Mouse (Mus musculus): Measurements from ENCODE around the gene Taf10. TPM values are rescaled to one million over a fixed set of nuclear protein-coding genes. Genes with fewer than 3 reads are reported as not detected.

Taf10 gene
- total and polyA plus RNA-seq, 3 experiments, result 233 to 350 TPM; not detected in 1

GRCm38 (mm10) chr7:105777797-105778552 is 33.8 kb upstream of the Taf10 start:
- Histone ChIP-seq H3K27me3 (ENCODE audit: control insufficient read depth in 1 of 2, insufficient read depth in 2 of 2, low read length in 2 of 2) (peaks cover 0 to 2% of the 10 kb centered on the region in 2 experiments; a peak in 1 of 4 replicates), H3K27ac (ENCODE audit: control insufficient read depth, low read depth, low read length) (no peak overlapping the region), H3K4me3 (ENCODE audit: control insufficient read depth in 1 of 2, insufficient read depth in 1 of 2, low read depth in 2 of 2, low read length in 2 of 2) (peak overlapping the region in 1 of 2 experiments; percentile 21; a peak in 1 of 4 replicates)

GRCm38 (mm10) chr7:105777316-105777715 is 33.2 kb upstream of the Taf10 start:
- H3K4me3 ChIP-seq (ENCODE audit: control insufficient read depth in 1 of 2, insufficient read depth in 1 of 2, low read depth in 2 of 2, low read length in 2 of 2), result no peak overlapping the region
- TF ChIP-seq MEF2A (IDR thresholded peaks at IDR 0.05; ENCODE audit: extremely low read depth, insufficient replicate concordance, low read depth, low read length, poor library complexity, severe bottlenecking) (no peak), ZKSCAN1 (IDR thresholded peaks at IDR 0.05; ENCODE audit: low read depth, low read length) (no peak), CTCF (IDR thresholded peaks at IDR 0.05 in 2 of 3, conservative IDR thresholded peaks at IDR 0.05 in 1 of 3; ENCODE audit: control insufficient read depth in 1 of 3, insufficient read depth in 1 of 3, low read depth in 2 of 3, low read length in 3 of 3, poor library complexity in 1 of 3, severe bottlenecking in 1 of 3) (no peak), NELFE (IDR thresholded peaks at IDR 0.05; ENCODE audit: low read depth, low read length) (no peak), ELF1 (IDR thresholded peaks at IDR 0.05; ENCODE audit: low read depth, low read length) (no peak), TBP (IDR thresholded peaks at IDR 0.05; ENCODE audit: low read depth, low read length) (no peak), HCFC1 (IDR thresholded peaks at IDR 0.05; ENCODE audit: low read depth, low read length) (no peak), GABPA (IDR thresholded peaks at IDR 0.05; ENCODE audit: low read depth, low read length) (no peak), EP300 (IDR thresholded peaks at IDR 0.05; ENCODE audit: low read depth in 1 of 2, low read length in 2 of 2) (no peak), TAL1 (IDR thresholded peaks at IDR 0.05; ENCODE audit: low read length) (no peak), MAZ (IDR thresholded peaks at IDR 0.05; ENCODE audit: low read depth, low read length) (no peak), ZNF384 (IDR thresholded peaks at IDR 0.05; ENCODE audit: low read depth, low read length) (no peak), MYC (IDR thresholded peaks at IDR 0.05; ENCODE audit: low read depth, low read length) (no peak), CHD1 (IDR thresholded peaks at IDR 0.05; ENCODE audit: low read depth, low read length) (no peak), TCF12 (IDR thresholded peaks at IDR 0.05; ENCODE audit: low read depth, low read length) (no peak), CHD2 (IDR thresholded peaks at IDR 0.05; ENCODE audit: low read length) (no peak), JUND (IDR thresholded peaks at IDR 0.05; ENCODE audit: low read depth, low read length) (no peak), ETS1 (IDR thresholded peaks at IDR 0.05; ENCODE audit: low read depth, low read length) (no peak)
- DNase-seq (ENCODE audit: low read depth, low spot score), result no peak
- no peaks in the 10 kb centered on the region for H3K79me2 ChIP-seq (ENCODE audit: control insufficient read depth, insufficient read depth, low read length, poor library complexity)
- no peak overlapping the region for H3K9ac ChIP-seq (ENCODE audit: control insufficient read depth, low read depth, low read length, poor library complexity, severe bottlenecking)
- no peaks in the 10 kb centered on the region for H3K9me3 ChIP-seq (replicated peaks; ENCODE audit: insufficient read depth, low read length)
- no peak overlapping the region for H3K27ac ChIP-seq (ENCODE audit: control insufficient read depth, low read depth, low read length)
- H3K27me3 ChIP-seq (ENCODE audit: control insufficient read depth in 1 of 2, insufficient read depth in 2 of 2, low read length in 2 of 2), result peaks cover 0 to 2% of the 10 kb centered on the region in 2 experiments; a peak in 1 of 4 replicates
- peaks cover 0 to 2% of the 10 kb centered on the region in 2 experiments; a peak in 1 of 4 replicates for H3K36me3 ChIP-seq (ENCODE audit: control insufficient read depth in 1 of 2, insufficient read depth in 2 of 2, low read length in 2 of 2)
- peaks cover 0 to 14% of the 10 kb centered on the region in 2 experiments; a peak in 2 of 4 replicates for H3K4me1 ChIP-seq (ENCODE audit: control insufficient read depth in 1 of 2, insufficient read depth in 2 of 2, low read length in 2 of 2)

More at GRCm38 (mm10) chr7:105777797-105778552, 33.8 kb upstream of the Taf10 start:
- H3K36me3 ChIP-seq (ENCODE audit: control insufficient read depth in 1 of 2, insufficient read depth in 2 of 2, low read length in 2 of 2), result peaks cover 0 to 2% of the 10 kb centered on the region in 2 experiments; a peak in 1 of 4 replicates
- H3K4me1 ChIP-seq (ENCODE audit: control insufficient read depth in 1 of 2, insufficient read depth in 2 of 2, low read length in 2 of 2), result peaks cover 0 to 14% of the 10 kb centered on the region in 2 experiments; a peak in 2 of 4 replicates
- H3K9ac ChIP-seq (ENCODE audit: control insufficient read depth, low read depth, low read length, poor library complexity, severe bottlenecking), result no peak overlapping the region
- H3K9me3 ChIP-seq (replicated peaks; ENCODE audit: insufficient read depth, low read length), result no peaks in the 10 kb centered on the region
- H3K79me2 ChIP-seq (ENCODE audit: control insufficient read depth, insufficient read depth, low read length, poor library complexity), result no peaks in the 10 kb centered on the region
- no peak for TF ChIP-seq CTCF (IDR thresholded peaks at IDR 0.05 in 2 of 3, conservative IDR thresholded peaks at IDR 0.05 in 1 of 3; ENCODE audit: control insufficient read depth in 1 of 3, insufficient read depth in 1 of 3, low read depth in 2 of 3, low read length in 3 of 3, poor library complexity in 1 of 3, severe bottlenecking in 1 of 3)
- no peak for TF ChIP-seq SMC3 (IDR thresholded peaks at IDR 0.05; ENCODE audit: low read depth, low read length)
- no peak for TF ChIP-seq MYB (IDR thresholded peaks at IDR 0.05; ENCODE audit: low read depth, low read length)
- TF ChIP-seq RAD21 (IDR thresholded peaks at IDR 0.05; ENCODE audit: low read depth, low read length), result no peak
- TF ChIP-seq ZKSCAN1 (IDR thresholded peaks at IDR 0.05; ENCODE audit: low read depth, low read length), result no peak
- TF ChIP-seq CHD1 (IDR thresholded peaks at IDR 0.05; ENCODE audit: low read depth, low read length), result no peak
- TF ChIP-seq POLR2A (IDR thresholded peaks at IDR 0.05; ENCODE audit: control insufficient read depth in 1 of 2, insufficient read depth in 1 of 2, low read depth in 1 of 2, low read length in 2 of 2, poor library complexity in 1 of 2), result no peak
- no peak for TF ChIP-seq TBP (IDR thresholded peaks at IDR 0.05; ENCODE audit: low read depth, low read length)
- no peak for TF ChIP-seq ZC3H11A (IDR thresholded peaks at IDR 0.05; ENCODE audit: low read depth, low read length)
- TF ChIP-seq SIN3A (IDR thresholded peaks at IDR 0.05; ENCODE audit: low read length), result no peak
- no peak for TF ChIP-seq NRF1 (IDR thresholded peaks at IDR 0.05; ENCODE audit: insufficient read depth, low read depth, low read length, poor library complexity, severe bottlenecking)
- no peak for TF ChIP-seq BHLHE40 (IDR thresholded peaks at IDR 0.05; ENCODE audit: borderline replicate concordance, low read depth, low read length)
- no peak for TF ChIP-seq EP300 (IDR thresholded peaks at IDR 0.05; ENCODE audit: low read depth in 1 of 2, low read length in 2 of 2)
- no peak for TF ChIP-seq MEF2A (IDR thresholded peaks at IDR 0.05; ENCODE audit: extremely low read depth, insufficient replicate concordance, low read depth, low read length, poor library complexity, severe bottlenecking)
- no peak for TF ChIP-seq USF1 (IDR thresholded peaks at IDR 0.05; ENCODE audit: low read depth, low read length)
- DNase-seq (ENCODE audit: low read depth, low spot score), result no peak

Data from MEL (cell line).